Mouse (Mus musculus): ENCODE data around the gene Myadml2. TPM values are rescaled to one million over a fixed set of nuclear protein-coding genes. Genes with fewer than 3 reads are reported as not detected.

Gene Myadml2
- total and polyA plus RNA-seq, 2 experiments from 2014 or later, result 29.3 to 32.7 TPM

DNA sequence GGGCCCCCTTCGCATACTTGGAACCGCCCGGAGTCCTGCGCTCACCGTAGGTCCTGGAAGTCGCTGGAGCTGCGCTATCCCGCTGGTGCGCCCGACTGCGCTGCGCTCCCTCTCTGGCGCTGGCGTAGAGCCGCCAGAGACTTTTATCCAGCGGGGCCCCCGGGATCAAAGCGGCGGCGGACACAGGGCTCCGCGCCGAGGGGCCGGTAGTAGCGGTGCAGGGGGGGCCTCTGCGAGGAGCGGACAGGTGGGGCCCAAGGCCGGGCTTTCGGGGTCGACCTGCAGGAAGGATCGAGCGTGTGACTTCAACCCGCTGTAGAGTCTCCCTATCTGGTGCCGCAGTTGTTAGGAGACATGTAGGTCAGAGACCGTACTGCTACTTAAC is 13.1 kb upstream of the Myadml2 start, which contains the start of gene Notum:
TSS of gene Notum (minus strand) at position 100 of the 385 bp plus-strand sequence.
- TF ChIP-seq EP300 (IDR thresholded peaks at IDR 0.05; ENCODE audit: low read depth), result no peak
- no peak for TF ChIP-seq CTCF (IDR thresholded peaks at IDR 0.05; ENCODE audit: low read depth)
- Histone ChIP-seq H3K36me3 (replicated peaks; ENCODE audit: control insufficient read depth, insufficient read depth, low read length) (no peaks in the 10 kb centered on the region), H3K4me1 (ENCODE audit: control insufficient read depth, insufficient read depth) (peaks cover 12% of the 10 kb centered on the region), H3K9me3 (replicated peaks; ENCODE audit: control insufficient read depth, low read length) (no peaks in the 10 kb centered on the region), H3K27ac (ENCODE audit: low read depth) (no peak within 1 kb of the TSS), H3K27me3 (ENCODE audit: control insufficient read depth, insufficient read depth, low read length) (peaks cover 80% of the 10 kb centered on the region), H3K4me3 (ENCODE audit: low read depth, low read length) (peak within 1 kb of the TSS; percentile 47), H3K9ac (replicated peaks; ENCODE audit: low read depth, low read length) (peak within 1 kb of the TSS; percentile 27; the same call in 1 of the 2 replicates), H3K4me2 (ENCODE audit: low read depth, low read length) (peak within 1 kb of the TSS; percentile 70)
- DNase-seq (ENCODE audit: low spot score), result no peak
- under 1% methylated on average over 34 of the region's 35 CpGs for WGBS
- no peak for ATAC-seq (ENCODE audit: insufficient read depth, low read depth)

DNA sequence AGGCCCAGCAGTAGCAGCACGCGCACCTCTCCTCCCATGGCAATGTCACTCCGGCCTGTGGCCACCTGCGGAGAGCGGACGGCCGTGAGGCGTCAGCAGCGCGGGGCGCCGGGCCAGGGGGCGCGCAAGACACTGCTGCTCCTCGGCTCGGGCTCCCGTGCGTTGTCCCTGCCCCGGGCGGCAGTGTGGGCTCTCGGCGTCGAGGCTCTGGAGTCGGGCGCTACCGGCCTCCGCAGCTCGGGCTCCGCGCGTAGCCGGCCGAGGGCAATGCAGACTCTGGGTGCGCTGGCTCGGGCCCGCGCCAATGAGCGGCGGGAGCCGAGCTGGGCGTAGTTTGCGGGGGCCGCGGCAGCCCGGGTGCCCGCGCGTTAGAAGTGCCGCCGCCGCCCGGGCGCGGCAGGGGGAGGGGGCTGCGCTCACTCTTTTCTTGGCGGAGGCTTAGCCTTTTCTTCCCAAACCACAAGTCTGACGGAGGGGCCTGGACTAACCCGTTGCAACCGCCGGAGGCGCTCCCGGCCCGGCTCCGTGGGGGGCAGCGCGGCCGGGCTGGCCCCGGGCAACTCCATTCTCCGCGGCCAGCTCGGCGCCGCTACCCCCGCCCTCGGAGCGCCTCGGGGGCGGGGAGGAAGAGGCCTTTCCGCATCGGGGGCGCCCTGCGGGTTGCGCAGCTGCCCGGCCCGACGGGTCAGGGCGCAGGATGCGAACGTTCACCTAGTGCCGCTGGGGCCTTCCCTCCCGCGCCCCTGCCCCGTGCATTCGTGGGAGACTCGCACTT is 12.5 kb upstream of the Myadml2 start:
- TF ChIP-seq CTCF (IDR thresholded peaks at IDR 0.05; ENCODE audit: low read depth), result no peak
- no peak for TF ChIP-seq EP300 (IDR thresholded peaks at IDR 0.05; ENCODE audit: low read depth)
- WGBS, result under 1% methylated on average over 70 of the region's 95 CpGs
- Histone ChIP-seq H3K4me3 (ENCODE audit: low read depth, low read length) (peak overlapping the region; percentile 47), H3K4me1 (ENCODE audit: control insufficient read depth, insufficient read depth) (peaks cover 12% of the 10 kb centered on the region), H3K27me3 (ENCODE audit: control insufficient read depth, insufficient read depth, low read length) (peaks cover 79% of the 10 kb centered on the region), H3K9me3 (replicated peaks; ENCODE audit: control insufficient read depth, low read length) (no peaks in the 10 kb centered on the region), H3K9ac (replicated peaks; ENCODE audit: low read depth, low read length) (peak overlapping the region; percentile 27; the same call in 1 of the 2 replicates), H3K27ac (ENCODE audit: low read depth) (no peak overlapping the region), H3K4me2 (ENCODE audit: low read depth, low read length) (peak overlapping the region; percentile 70), H3K36me3 (replicated peaks; ENCODE audit: control insufficient read depth, insufficient read depth, low read length) (no peaks in the 10 kb centered on the region)
- ATAC-seq (ENCODE audit: insufficient read depth, low read depth) (peak; percentile 63), DNase-seq (ENCODE audit: low spot score) (no peak)

GRCm38 (mm10) chr11:120659509-120660300 is 11.7 kb upstream of the Myadml2 start:
- Histone ChIP-seq H3K9ac (replicated peaks; ENCODE audit: low read depth, low read length) (0 out of 2 replicates have a peak overlapping the region, but pooled peaks have one; percentile 31), H3K27ac (ENCODE audit: low read depth) (no peak overlapping the region), H3K4me1 (ENCODE audit: control insufficient read depth, insufficient read depth) (peaks cover 12% of the 10 kb centered on the region; the same call in 1 of the 2 replicates), H3K36me3 (replicated peaks; ENCODE audit: control insufficient read depth, insufficient read depth, low read length) (no peaks in the 10 kb centered on the region), H3K9me3 (replicated peaks; ENCODE audit: control insufficient read depth, low read length) (no peaks in the 10 kb centered on the region), H3K27me3 (ENCODE audit: control insufficient read depth, insufficient read depth, low read length) (peaks cover 73% of the 10 kb centered on the region), H3K4me2 (ENCODE audit: low read depth, low read length) (peak overlapping the region; percentile 70), H3K4me3 (ENCODE audit: low read depth, low read length) (peak overlapping the region; percentile 47)
- ATAC-seq (ENCODE audit: insufficient read depth, low read depth) (no peak), DNase-seq (ENCODE audit: low spot score) (no peak)
- TF ChIP-seq CTCF (IDR thresholded peaks at IDR 0.05; ENCODE audit: low read depth), result no peak
- TF ChIP-seq EP300 (IDR thresholded peaks at IDR 0.05; ENCODE audit: low read depth), result no peak
- WGBS, result 3% methylated on average over 48 of the region's 50 CpGs

- Histone ChIP-seq H3K4me1 (ENCODE audit: control insufficient read depth, insufficient read depth) (peaks cover 12% of the 10 kb centered on the region; the same call in 1 of the 2 replicates), H3K27me3 (ENCODE audit: control insufficient read depth, insufficient read depth, low read length) (peaks cover 70% of the 10 kb centered on the region), H3K4me2 (ENCODE audit: low read depth, low read length) (peak overlapping the region; percentile 21; the same call in 1 of the 2 replicates), H3K4me3 (ENCODE audit: low read depth, low read length) (no peak overlapping the region; the same call in 1 of the 2 replicates), H3K36me3 (replicated peaks; ENCODE audit: control insufficient read depth, insufficient read depth, low read length) (no peaks in the 10 kb centered on the region), H3K27ac (ENCODE audit: low read depth) (no peak overlapping the region), H3K9me3 (replicated peaks; ENCODE audit: control insufficient read depth, low read length) (no peaks in the 10 kb centered on the region), H3K9ac (replicated peaks; ENCODE audit: low read depth, low read length) (no peak overlapping the region)
- ATAC-seq (ENCODE audit: insufficient read depth, low read depth), result no peak
- 4% methylated on average over 24 of the region's 24 CpGs for WGBS
- peak; percentile 66 for DNase-seq (ENCODE audit: low spot score)
- TF ChIP-seq CTCF (IDR thresholded peaks at IDR 0.05; ENCODE audit: low read depth), result peak; percentile 85
- TF ChIP-seq EP300 (IDR thresholded peaks at IDR 0.05; ENCODE audit: low read depth), result no peak
These were observed 11.0 kb upstream of the Myadml2 start for GRCm38 (mm10) chr11:120658876-120659410.

DNA sequence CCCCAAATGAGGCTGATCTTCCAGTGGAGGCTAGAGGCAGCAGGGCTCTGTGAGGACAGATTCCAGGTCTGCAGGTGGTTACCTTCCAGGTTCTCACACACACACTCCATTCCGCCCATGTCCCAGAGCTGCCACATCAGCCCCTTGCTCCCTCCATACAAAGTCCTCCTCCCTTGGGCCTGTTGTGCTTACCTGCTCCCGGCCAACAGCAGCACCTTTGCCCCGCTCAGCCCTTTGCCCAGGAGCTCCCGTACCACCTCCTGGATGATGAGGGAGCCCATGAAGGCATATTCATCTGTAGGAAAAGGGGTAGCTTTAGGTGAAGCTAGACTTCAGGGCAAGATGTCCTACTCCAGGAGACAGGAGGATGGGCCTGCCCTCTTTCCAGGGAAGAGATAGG is 9.3 kb upstream of the Myadml2 start:
- DNase-seq (ENCODE audit: low spot score) (no peak), ATAC-seq (ENCODE audit: insufficient read depth, low read depth) (no peak)
- no peaks in the 10 kb centered on the region for H3K9me3 ChIP-seq (replicated peaks; ENCODE audit: control insufficient read depth, low read length)
- TF ChIP-seq EP300 (IDR thresholded peaks at IDR 0.05; ENCODE audit: low read depth) (no peak), CTCF (IDR thresholded peaks at IDR 0.05; ENCODE audit: low read depth) (no peak)
- no peaks in the 10 kb centered on the region for H3K36me3 ChIP-seq (replicated peaks; ENCODE audit: control insufficient read depth, insufficient read depth, low read length)
- no peak overlapping the region for H3K4me2 ChIP-seq (ENCODE audit: low read depth, low read length)
- H3K4me1 ChIP-seq (ENCODE audit: control insufficient read depth, insufficient read depth), result peaks cover 12% of the 10 kb centered on the region; the same call in 1 of the 2 replicates
- no peak overlapping the region for H3K27ac ChIP-seq (ENCODE audit: low read depth)
- no peak overlapping the region for H3K4me3 ChIP-seq (ENCODE audit: low read depth, low read length)
- WGBS, result 82% methylated on average over 4 of the region's 4 CpGs
- H3K9ac ChIP-seq (replicated peaks; ENCODE audit: low read depth, low read length), result no peak overlapping the region
- peaks cover 56% of the 10 kb centered on the region for H3K27me3 ChIP-seq (ENCODE audit: control insufficient read depth, insufficient read depth, low read length)

All from heart, postnatal 0 days (tissue).